In genomic region chr5:103545381-103546000, GRCm38 (mm10) we compare ENCODE assay signal across 29 mouse cellular contexts.
DNase-seq lines count a peak whose midpoint lies in the region; ATAC-seq and TF ChIP-seq lines count a peak whose summit lies in the region.
"Had no signal": no experiment of that assay in that cellular context is flagged by ENCODE, and none has a peak within 500 bp of the region (broad histone marks: within the 10 kb centered on the region; RNA-seq: fewer than 3 reads in every experiment).

No protein-coding gene starts in this region.

- 71% methylated on average over 20 of the region's 20 CpGs for WGBS in hindbrain, embryonic 16.5 days
- WGBS in hindbrain, embryonic 12.5 days: 83% methylated on average over 20 of the region's 20 CpGs
- WGBS in limb, embryonic 14.5 days: 66% methylated on average over 20 of the region's 20 CpGs

- H3K4me3 ChIP-seq in hindbrain, embryonic 16.5 days (ENCODE audit: low read length): no peak overlapping the region
- H3K4me3 ChIP-seq in hindbrain, embryonic 12.5 days: no peak overlapping the region
- no peak overlapping the region for H3K4me3 ChIP-seq in limb, embryonic 14.5 days (replicated peaks; ENCODE audit: low read length)
- H3K4me3 ChIP-seq: forebrain, embryonic 13.5 days; heart, embryonic 15.5 days; neural tube, embryonic 15.5 days; stomach, embryonic 15.5 days had no signal

- peak; percentile 46 for DNase-seq in Muller cell, postnatal 12 days (ENCODE audit: inconsistent ontology term)
- peak; percentile 4 for DNase-seq in NIH3T3 (ENCODE audit: low read depth)
- peak; percentile 71 for DNase-seq in limb, embryonic 14.5 days (ENCODE audit: low spot score)
- DNase-seq in adrenal gland, adult 18-20 months (ENCODE audit: low spot score in 2 of 2): no peak
- DNase-seq in kidney, postnatal 25 days: no peak
- DNase-seq in kidney, adult 8-10 months: no peak
- DNase-seq: adrenal gland, postnatal 14 days; B cell, adult 2 months; cerebellum, adult 18-20 months; cerebellum, postnatal 36 days; gastrocnemius, postnatal 10 days; heart, postnatal 36 days; kidney, adult 2 months; kidney, postnatal 10 days; layer of hippocampus, adult 9-11 months; liver; lung, adult 2 months; lung, postnatal 10 days; midbrain, embryonic 14.5 days; thymus, postnatal 14 days had no signal

- no peak overlapping the region for H3K4me2 ChIP-seq in hindbrain, embryonic 16.5 days (ENCODE audit: low read length)
- no peak overlapping the region for H3K4me2 ChIP-seq in hindbrain, embryonic 12.5 days (replicated peaks)
- no peak overlapping the region for H3K4me2 ChIP-seq in limb, embryonic 14.5 days (replicated peaks; ENCODE audit: low read depth, low read length, severe bottlenecking)
- H3K4me2 ChIP-seq: forebrain, embryonic 13.5 days; heart, embryonic 15.5 days; hindbrain, embryonic 14.5 days; neural tube, embryonic 15.5 days; stomach, embryonic 15.5 days had no signal

- H3K36me3 ChIP-seq in hindbrain, embryonic 16.5 days (ENCODE audit: control insufficient read depth, insufficient read depth, low read length): no peaks in the 10 kb centered on the region
- no peaks in the 10 kb centered on the region for H3K36me3 ChIP-seq in hindbrain, embryonic 12.5 days
- H3K36me3 ChIP-seq in limb, embryonic 14.5 days (ENCODE audit: control insufficient read depth, insufficient read depth, low read length): no peaks in the 10 kb centered on the region
- H3K36me3 ChIP-seq: heart, embryonic 15.5 days; neural tube, embryonic 15.5 days; stomach, embryonic 15.5 days had no signal

- TF ChIP-seq POLR2A in limb, embryonic 14.5 days (IDR thresholded peaks at IDR 0.05; ENCODE audit: borderline replicate concordance, extremely low read depth, insufficient read depth, insufficient read length): no peak

- peak; percentile 45; the same call in 1 of the 2 replicates for ATAC-seq in hindbrain, embryonic 16.5 days
- no peak for ATAC-seq in hindbrain, embryonic 12.5 days (ENCODE audit: low FRiP score)
- ATAC-seq in limb, embryonic 14.5 days (ENCODE audit: low FRiP score, low read depth): no peak
- ATAC-seq: forebrain, embryonic 13.5 days had no signal

- no peaks in the 10 kb centered on the region for H3K27me3 ChIP-seq in hindbrain, embryonic 16.5 days (replicated peaks; ENCODE audit: control insufficient read depth, insufficient read depth, low read length)
- H3K27me3 ChIP-seq in hindbrain, embryonic 12.5 days: no peaks in the 10 kb centered on the region
- peaks cover 11% of the 10 kb centered on the region for H3K27me3 ChIP-seq in limb, embryonic 14.5 days (ENCODE audit: control insufficient read depth, insufficient read depth, low read length)
- H3K27me3 ChIP-seq: forebrain, embryonic 13.5 days; heart, embryonic 15.5 days; neural tube, embryonic 15.5 days; stomach, embryonic 15.5 days had no signal

- no peak overlapping the region for H3K27ac ChIP-seq in hindbrain, embryonic 16.5 days (ENCODE audit: low read depth, low read length)
- H3K27ac ChIP-seq in hindbrain, embryonic 12.5 days: no peak overlapping the region
- 0 out of 2 replicates have a peak overlapping the region, but pooled peaks have one; percentile 33 for H3K27ac ChIP-seq in limb, embryonic 14.5 days (replicated peaks; ENCODE audit: low read depth, low read length)
- H3K27ac ChIP-seq: forebrain, embryonic 13.5 days; heart, embryonic 15.5 days; hindbrain, embryonic 14.5 days; liver, embryonic 14.5 days; macrophage; neural tube, embryonic 15.5 days; stomach, embryonic 15.5 days had no signal

- H3K9me3 ChIP-seq in hindbrain, embryonic 16.5 days (ENCODE audit: control insufficient read depth, low read length): no peaks in the 10 kb centered on the region
- no peaks in the 10 kb centered on the region for H3K9me3 ChIP-seq in hindbrain, embryonic 12.5 days (replicated peaks)
- H3K9me3 ChIP-seq in limb, embryonic 14.5 days (ENCODE audit: control insufficient read depth, low read length): no peaks in the 10 kb centered on the region
- H3K9me3 ChIP-seq: forebrain, embryonic 13.5 days; heart, embryonic 15.5 days; neural tube, embryonic 15.5 days; stomach, embryonic 15.5 days had no signal

- peaks cover 4% of the 10 kb centered on the region; the same call in 1 of the 2 replicates for H3K4me1 ChIP-seq in hindbrain, embryonic 16.5 days (ENCODE audit: control insufficient read depth, insufficient read depth, low read depth, low read length)
- H3K4me1 ChIP-seq in hindbrain, embryonic 12.5 days: no peaks in the 10 kb centered on the region
- peaks cover 9% of the 10 kb centered on the region for H3K4me1 ChIP-seq in limb, embryonic 14.5 days (ENCODE audit: control insufficient read depth, insufficient read depth, low read length)
- H3K4me1 ChIP-seq: stomach, embryonic 15.5 days had no signal

- H3K9ac ChIP-seq in hindbrain, embryonic 16.5 days (ENCODE audit: low read depth, low read length): no peak overlapping the region
- no peak overlapping the region for H3K9ac ChIP-seq in hindbrain, embryonic 12.5 days
- no peak overlapping the region for H3K9ac ChIP-seq in limb, embryonic 14.5 days (ENCODE audit: low read depth, low read length, severe bottlenecking)
- H3K9ac ChIP-seq: forebrain, embryonic 13.5 days; heart, embryonic 15.5 days; hindbrain, embryonic 14.5 days; liver, embryonic 14.5 days; neural tube, embryonic 15.5 days; stomach, embryonic 15.5 days had no signal

Comparison
In these comparisons a context has a peak if more than half of its experiments do, and no peak if none do; other contexts are left out.
1. DNase-seq: peak in Muller cell, postnatal 12 days (single experiment), NIH3T3 (single experiment) and limb, embryonic 14.5 days (single experiment); none in adrenal gland, adult 18-20 months (0 of 2), kidney, postnatal 25 days (0 of 2) and kidney, adult 8-10 months (0 of 2).